Mouse (Mus musculus) urinary bladder, adult 18-20 months (tissue): ENCODE data around the gene Nynrin.

Experiments used
- DNase-seq, 2 experiments: peaks; one replicate each; pipeline ENCODE4 v3.0.0; 2022; ENCODE audit warnings: low spot score in 2 of 2, mixed read lengths in 2 of 2

Gene Nynrin

DNA sequence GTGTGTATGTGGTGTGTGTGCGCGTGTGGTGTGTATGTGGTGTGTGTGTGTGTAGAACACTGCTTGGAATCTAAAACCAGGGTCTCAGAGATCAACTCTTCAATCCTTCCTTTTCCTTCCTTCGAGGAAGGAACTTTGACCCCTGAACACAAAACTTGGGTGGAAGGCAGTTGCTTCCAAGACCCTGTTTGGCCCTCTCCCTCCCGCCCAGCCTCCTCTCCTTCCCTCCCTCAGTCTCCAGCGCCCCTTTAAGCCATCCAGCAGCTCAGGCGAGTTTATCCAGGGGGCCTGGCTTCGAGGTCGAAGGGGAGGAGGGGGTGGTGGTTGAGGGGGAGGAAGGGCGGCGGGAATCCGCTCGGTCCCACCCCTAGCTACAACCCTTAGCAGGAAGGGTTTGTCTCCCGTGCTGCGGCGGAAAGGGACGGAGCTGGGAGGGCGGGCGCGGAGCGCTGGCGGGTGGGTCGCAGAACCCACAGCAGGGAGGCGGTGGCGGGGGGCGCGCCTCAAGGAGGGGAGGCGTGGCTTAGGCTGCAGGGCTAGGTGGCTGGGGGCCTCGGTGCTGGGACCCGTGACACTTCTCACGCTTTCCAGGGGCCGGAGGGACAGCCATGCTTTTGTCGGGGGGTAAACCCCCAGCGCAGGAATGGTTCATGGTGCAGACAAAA, at the start of gene Nynrin:
Gene Nynrin (plus strand): TSS at position 390 of the 665 bp plus-strand sequence.
- DNase-seq = peak; percentile 39 to 62

DNA sequence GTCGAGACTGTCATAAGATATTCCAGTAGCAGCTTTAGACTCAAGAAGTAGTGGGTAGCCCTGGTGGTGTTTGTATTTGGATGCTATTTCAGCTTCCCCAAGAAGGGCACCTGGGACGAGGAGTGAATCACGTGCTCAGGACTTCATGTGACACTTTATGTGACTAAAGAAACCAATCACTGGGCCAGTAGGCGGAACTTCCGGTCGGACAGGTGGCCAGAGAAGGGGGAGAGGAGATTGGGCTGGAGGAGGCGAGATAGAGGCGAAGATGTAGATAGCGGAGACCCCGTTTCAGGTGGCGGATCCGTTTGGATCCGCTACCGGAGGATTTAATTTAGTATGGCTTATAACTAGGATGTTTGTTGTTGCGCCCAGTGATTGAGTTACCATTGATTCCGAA, 38.9 kb upstream of the Nynrin start:
- DNase-seq = peak; percentile 59 to 62

DNA sequence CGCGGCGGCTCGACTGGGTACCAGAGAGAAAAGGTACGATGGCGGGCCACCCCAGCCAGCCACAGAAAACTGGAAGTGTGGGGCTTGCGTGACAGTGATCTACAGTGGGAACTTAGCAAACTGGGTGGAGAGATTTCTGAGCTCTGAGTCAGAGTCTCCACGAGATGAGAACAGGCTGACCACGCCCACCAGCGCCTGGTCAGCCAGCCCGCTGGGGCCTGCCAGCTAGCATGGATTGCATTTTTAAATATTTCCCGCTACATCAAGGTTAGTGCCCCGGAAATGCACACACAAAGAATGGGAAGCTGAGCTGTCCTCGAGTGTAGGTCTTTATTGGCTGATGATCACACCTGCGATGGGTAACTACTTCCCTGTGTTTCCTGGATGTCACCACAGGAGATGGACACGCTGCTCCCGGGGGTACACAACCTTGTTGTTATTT, 38.5 kb upstream of the Nynrin start:
- DNase-seq = peak; percentile 61 to 80

DNA sequence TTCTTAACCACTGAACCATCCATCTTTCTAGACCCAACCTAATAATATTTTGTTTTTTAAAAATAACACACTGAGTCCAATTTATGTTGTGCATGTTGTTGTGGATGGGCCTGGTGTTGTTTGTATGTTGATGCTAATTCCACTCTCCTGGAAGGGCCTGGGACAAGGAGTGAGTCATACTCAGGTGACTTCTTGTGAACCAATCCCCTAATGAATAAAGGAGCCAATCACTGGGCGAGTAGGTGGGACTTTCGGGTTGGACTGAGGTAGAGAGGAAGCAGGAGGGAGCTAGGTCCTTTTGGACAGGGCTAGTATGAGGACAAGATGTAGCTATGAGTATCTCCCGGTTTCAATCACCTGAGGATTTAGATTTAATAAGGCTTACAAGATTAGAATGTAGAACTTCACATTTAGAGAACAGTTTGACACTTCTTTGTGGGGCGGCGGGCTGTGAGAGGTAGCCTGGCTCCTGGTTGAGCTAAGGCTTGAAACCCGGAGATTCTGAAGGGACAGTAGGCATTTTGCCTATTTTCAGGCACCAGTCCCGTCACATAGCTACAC, 33.9 kb upstream of the Nynrin start:
- DNase-seq = no peak

DNA sequence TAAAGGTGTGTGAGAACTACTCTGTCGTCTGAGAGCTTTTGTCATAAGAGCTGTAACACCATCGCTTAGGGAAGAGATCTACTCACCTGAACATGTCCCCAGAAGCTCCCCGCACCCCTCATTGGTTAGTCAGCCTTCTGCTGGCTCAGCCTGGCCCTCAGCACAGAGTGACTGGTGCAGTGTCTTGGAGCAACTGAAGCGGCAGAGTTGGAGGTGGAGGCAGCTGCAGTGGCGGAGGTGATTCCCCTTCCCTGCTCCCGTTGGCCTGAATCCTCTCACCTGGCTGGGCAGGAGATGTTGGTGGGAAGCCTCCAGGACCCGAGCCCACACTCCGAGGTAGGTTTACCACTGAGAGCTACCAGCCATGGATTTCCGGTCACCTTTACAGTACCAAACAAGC, 33.2 kb upstream of the Nynrin start:
- no peak for DNase-seq

DNA sequence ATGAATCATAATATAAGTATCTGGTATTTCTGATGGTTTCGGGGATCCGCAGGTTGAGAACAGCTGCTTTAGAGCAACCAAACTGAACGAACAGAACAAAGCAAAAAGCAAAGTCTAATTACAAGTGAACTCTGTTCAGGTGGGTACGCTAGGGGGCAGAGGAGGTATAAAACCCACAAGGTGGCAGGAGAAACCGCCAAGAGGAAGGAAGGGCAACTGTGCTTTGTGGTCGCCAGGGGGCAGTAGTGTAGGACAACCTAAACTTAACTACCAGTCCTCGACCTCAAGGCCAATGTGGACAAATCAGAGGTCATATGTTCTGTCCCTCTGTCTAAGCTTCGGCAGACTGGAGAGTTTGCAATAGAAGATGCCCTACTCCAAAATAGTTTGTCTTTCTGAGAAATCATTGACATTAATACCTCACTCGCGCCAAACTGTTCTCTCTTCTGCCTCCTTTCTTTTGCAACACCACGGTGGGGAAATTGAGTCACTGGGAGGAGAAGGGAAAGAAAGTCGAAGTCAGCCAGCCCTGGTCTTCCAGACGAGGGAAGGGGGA, 31.3 kb upstream of the Nynrin start:
- peak in 1 of 2 experiments; percentile 54 for DNase-seq

DNA sequence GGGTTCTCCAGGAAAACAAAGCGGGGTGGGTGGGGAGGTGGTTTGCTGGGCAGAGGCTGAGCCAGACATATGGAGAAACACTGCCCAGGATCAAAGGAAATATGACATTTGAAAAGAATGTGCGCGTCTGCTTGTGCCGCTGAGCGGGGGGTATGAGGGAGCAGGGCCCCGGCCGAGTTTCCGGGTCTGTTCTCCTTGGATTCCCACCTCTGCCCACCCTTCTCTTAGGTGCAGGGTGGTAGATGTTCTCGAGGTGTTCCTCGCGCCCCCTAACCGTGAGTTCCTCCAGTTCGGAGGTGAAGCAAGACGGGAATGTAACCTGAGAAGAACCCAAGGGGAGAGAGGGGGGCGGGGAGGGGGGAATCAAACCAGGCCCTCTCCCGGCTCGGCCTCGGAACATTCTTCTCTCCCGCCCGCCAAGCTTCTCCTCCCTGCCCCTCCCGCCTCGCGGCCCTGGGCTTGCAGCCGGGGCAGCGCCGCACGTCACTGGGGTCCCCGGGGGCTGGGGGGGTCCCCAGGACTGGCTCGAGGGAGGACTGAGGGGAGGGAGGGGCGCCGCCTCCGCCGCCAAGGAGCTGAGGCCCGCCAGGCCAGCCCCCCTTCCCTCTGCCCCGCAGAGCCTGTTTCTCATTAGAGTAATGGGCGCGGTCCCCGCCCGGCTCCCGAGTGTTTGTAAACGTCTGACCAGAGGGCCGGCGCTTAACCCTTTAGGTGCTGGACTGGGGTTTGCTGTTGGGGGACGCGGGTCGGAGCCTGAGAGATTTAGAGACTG, 30.6 kb upstream of the Nynrin start, which contains the start of gene Nfatc4:
Gene Nfatc4 (plus strand): TSS at position 154 of the 772 bp plus-strand sequence.
- peak; percentile 68 to 81 for DNase-seq

DNA sequence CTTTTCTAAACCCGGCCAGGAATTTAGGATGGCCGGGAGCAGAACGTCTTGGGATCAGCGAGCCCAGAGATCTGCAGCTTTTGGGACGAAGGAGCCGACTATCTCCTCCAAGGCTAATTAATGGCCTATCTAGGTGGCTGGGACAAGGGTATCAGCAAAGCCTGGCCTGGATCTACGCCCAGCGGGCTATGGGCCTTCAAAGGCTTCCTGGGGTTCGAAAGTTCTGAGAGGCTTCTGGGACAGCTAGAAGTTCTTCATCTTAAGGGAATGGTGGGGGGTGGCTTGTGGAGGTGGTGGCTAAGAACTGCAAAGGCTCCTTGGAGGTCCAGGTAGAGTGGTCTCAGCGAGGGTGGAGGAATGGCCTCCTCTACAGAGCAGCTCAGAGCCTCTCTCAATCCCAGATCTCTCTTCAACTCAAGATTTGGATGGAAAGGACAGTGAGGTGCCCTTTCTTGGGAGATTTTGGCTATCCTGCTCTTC, 29.8 kb upstream of the Nynrin start:
- DNase-seq = no peak

DNA sequence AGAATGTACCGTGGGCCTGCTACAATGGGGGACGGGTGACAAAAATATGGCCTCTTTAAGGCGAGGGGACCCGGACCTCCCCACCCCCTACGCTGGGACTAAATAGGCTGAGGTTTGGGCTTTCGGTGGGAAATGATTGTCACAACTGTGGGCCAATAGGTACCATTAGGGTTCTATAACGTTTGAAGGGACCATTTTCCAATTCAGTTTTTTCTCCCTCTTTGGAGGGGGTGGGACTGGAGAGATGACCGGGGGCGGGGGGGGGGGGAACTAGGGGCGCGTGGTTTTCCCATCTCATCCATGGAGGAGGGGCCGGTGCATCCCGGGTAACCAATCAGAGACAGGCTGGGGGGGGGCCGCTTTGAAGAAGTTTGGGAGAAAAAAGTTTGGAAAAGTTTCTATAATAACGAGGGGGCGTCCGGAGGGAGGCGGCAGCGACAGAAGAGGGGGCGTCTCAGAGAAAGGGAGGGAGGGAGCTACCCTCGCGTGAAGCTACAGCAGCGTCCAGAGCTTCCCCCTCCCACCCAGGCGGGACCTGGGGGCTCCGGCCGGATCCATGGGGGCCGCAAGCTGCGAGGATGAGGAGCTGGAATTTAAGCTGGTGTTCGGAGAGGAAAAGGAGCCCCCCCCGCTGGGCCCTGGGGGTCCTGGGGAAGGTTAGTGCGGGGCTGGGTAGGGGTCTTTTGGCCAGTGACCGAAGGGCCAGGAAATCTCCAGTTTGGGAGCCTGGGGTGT, 29.2 kb upstream of the Nynrin start:
- peak in 1 of 2 experiments; percentile 31 for DNase-seq

DNA sequence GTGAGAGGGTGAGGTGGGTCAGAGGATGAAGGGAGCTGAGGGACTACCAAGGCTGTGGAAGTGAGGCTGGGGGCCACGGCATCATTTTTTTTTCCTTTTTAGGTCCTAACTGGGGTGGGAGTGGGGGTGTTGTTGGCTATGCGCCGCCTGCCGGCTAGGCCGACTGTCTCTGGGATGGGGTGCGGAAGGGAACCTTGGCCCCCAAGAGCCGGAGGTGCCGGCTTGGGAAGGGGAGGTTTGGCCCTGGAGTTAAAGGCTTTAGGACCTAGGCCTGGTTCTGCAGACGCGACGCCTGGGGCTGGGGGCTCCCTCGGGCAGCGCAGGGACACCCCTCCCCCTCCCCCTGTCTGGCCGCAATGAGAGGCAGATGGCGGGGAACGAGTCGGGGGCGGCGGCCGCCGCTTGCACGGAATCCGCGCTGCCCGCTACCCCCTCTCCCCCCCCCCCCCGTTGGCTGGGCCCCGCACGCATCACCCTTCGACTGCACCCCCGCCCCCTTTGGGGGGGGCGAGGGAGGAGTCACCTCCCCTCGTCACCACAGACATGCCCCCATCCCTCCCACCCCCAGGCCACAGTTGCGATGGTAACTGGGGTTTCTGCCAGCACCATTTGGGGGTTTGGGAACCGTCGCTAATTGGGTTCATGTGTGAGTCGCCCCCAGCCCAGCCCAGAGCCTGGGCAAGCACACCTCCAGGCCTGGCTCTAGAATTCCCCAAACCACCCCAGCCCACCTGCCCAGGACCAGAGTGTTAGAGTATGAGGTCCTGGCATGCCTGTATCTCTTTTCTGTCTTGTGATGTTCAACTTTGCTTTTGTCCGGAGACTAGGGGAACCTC, 28.4 kb upstream of the Nynrin start:
- DNase-seq = peak in 1 of 2 experiments; percentile 26

DNA sequence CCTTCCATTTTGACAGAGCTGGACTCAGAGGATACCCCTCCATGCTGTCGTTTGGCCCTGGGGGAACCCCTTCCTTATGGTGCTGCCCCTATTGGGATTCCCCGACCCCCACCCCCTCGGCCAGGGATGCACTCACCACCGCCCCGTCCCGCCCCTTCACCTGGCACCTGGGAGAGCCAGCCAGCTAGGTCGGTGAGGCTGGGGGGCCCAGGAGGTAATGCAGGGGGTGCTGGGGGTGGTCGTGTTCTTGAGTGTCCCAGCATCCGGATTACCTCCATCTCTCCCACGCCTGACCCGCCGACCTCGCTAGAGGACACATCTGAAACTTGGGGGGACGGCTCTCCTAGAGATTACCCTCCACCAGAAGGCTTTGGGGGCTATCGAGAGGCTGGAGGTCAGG, 27.7 kb upstream of the Nynrin start:
- DNase-seq = no peak

DNA sequence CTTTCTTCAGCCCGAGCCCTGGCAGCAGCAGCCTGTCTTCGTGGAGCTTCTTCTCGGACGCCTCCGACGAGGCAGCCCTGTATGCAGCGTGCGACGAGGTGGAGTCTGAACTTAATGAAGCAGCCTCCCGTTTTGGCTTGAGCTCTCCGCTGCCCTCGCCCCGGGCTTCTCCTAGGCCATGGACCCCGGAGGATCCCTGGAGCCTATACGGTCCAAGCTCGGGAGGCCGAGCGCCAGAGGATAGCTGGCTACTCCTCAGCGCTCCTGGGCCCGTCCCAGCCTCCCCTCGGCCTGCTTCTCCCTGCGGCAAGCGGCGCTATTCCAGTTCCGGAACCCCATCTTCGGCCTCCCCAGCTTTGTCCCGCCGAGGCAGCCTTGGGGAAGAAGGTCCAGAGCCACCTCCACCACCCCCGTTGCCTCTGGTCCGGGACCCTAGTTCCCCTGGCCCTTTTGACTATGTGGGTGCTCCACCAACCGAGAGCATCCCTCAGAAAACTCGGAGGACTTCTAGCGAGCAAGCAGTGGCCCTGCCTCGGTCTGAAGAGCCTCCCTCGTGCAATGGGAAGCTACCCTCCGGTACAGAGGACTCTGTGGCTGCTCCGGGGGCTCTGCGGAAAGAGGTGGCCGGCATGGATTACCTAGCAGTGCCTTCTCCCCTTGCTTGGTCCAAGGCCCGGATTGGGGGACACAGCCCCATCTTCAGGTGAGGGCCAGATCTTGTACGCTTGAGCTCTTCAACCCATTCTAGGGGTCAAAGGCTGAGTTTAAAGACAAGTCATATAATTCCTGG, 27.1 kb upstream of the Nynrin start:
- no peak for DNase-seq

DNA sequence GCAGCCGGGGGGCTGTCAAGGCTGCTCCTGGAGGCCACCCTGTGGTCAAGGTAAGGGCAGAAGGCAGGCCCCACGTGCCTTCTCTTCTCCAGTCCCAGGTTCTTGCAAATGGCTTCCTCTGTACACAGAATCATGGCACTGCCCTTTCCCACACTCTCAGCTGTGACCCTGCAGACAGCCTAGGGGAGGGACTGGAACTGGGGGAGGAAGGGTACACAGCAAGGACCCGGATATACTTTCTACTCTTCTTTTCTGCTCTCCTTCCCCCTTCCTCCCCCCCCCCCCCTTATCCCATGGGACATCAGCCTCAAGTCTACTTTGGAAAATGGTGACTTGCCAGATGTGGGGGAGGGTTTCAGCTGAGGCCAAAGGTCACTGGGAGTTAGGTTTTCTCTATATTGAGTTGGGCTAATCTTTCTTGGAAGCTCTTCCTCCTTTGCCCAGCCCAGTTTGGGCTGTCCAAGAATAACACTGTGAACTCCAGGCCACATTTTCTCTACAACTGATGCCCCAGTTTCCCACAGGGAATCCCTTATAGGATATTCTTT, 25.0 kb upstream of the Nynrin start:
- DNase-seq = no peak

DNA sequence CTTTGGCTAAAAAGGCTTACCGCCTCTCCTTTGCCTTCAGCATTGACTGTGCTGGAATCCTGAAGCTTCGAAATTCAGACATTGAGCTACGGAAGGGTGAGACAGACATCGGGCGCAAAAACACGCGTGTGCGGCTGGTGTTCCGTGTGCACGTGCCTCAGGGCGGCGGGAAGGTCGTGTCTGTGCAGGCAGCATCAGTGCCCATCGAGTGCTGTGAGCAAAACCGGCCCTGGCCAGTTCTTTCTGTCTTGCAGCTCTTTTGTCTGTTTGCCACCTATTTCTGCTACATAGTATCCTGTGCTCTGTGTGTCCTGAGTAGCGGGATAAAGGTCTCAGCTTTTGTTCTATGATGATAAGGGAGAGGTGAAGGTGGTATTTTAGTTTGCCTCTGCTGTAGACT, 24.0 kb upstream of the Nynrin start:
- no peak for DNase-seq

DNA sequence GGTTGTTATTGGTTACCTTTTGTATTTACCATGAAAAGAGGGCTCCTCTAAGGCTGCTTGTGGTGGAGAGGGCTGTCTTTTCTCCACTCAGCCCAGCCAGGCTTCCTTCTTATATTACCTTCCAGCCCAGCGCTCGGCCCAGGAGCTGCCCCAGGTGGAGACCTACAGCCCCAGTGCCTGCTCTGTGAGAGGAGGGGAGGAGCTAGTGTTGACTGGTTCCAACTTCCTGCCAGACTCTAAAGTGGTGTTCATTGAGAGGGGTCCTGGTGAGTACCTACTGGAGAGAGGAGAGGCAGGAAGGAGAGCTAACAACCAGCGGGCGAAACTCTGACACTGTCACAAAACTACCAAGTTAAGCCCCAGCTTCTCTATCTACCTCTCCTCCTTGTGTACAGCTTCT, 23.5 kb upstream of the Nynrin start:
- no peak for DNase-seq

DNA sequence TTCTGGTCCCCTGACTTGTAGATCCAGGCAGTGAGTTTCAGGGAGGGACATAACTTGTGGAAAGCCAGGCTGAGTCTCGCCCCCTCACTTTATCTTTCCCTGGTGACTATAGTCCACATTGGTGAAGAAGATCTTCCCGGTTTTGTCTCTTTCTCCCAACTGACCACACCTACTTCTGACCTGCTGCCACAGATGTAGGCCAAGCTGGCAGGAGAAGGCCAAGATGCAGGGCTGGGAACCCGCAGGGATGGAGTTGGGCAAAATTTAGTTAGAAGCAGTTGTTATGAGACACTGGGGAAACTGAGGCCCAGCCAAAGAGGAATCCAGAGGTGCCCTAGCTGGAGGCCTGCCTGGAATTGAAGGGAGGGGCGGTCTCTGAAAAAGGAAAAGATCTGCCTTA, 20.7 kb upstream of the Nynrin start:
- no peak for DNase-seq

DNA sequence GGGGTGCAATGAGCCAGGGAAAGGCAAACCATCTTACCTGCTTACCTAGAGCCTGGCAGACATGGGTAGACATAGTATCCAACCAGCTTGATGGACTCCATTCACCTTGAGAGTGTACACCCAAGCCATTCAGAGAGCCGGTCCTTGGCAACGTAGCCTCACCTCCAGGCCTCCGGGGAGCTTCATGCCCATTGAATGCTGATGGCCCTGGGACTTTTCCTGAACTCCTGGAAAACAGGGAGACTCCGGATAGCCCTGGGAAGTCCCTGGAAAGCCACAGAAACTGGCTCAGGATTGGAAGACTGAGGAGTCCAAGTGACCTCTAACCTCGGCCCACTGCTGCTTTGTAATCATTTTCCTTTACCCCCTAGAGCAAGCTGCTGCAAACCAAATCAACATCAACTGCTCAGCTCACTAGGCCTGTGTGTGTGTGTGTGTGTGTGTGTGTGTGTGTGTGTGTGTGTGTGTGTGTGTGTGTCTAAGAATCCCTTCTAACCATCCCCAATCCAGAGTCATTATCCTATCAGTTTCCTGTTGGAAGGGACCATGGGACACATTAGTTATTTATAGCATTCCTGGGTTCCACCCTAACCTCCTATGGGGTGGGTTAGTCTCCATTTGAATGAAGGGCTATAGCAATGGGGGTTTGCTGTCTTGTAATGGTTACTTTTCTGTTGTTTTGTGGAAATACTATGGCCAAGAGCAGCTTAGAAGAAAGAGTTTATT, 18.8 kb upstream of the Nynrin start:
- DNase-seq = no peak

DNA sequence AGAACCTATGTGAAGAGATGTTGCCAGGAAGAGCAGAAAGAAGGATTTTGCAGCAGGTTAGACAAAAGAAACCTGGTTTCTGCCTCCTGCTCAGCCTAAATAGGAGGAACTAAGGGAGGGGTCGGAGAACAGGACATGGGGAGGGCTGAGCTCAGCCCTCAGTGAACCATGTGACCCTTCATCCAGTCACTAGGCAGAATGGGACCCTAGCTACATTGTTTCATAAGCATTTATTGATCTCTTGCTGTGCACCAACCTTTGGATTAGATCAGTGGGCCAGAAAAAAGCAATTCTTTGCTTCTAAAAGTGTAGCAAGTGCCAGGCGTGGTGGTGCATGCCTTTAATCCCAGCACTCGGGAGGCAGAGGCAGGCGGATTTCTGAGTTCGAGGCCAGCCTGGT, 15.5 kb upstream of the Nynrin start:
- no peak for DNase-seq

DNA sequence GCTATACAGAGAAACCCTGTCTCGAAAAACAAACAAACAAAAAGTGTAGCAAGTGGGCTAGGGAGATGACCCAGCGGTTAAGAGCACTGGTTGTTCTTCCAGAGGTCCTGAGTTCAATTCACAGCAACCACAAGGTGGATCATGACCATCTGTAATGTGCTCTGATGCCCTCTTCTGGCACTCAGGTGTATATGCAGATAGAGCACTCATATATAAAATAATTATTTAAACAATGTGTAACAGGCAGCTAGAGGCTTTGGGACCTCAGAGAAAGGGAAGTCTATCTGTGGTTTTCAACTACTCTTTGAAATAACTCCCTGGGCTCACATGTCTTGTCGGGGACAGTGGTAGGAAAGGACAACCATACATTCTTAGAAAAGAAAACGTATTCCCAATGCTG, 15.1 kb upstream of the Nynrin start:
- no peak for DNase-seq
